Mouse (Mus musculus) hindbrain, postnatal 0 days (tissue): ENCODE measurements at regions not wholly inside any gene's neighbourhood (a gene's known extent, or its start where the extent isn't known, plus 50 kb on each side); places are given as distances from the start of the nearest gene placed in this dataset.

Source experiments
- ATAC-seq: fragments of 200-750 bp; cut with Nextera tagmentation; 2 replicates; pipeline ENCODE4 v1.8.0; 2017; ENCODE audit warnings: mild to moderate bottlenecking, moderate TSS enrichment, moderate library complexity
- DNase-seq: peaks from one replicate; pipeline ENCODE4 v3.0.0-alpha.2; 2015; ENCODE audit warnings: low spot score
- H3K27ac ChIP-seq: fragments of 300-500 bp; sonication (generic); 2 replicates; pipeline ENCODE4 v1.5.1; 2014; ENCODE audit warnings: mild to moderate bottlenecking
- H3K27me3 ChIP-seq: fragments of 300-500 bp; sonication (generic); 2 replicates; pipeline ENCODE4 v1.6.1; 2014; ENCODE audit warnings: low read length, mixed read lengths; ENCODE audit not compliant: insufficient read depth
- H3K36me3 ChIP-seq: fragments of 300-500 bp; sonication (generic); 2 replicates; pipeline ENCODE4 v1.6.1; 2014; ENCODE audit warnings: low read length, mixed read lengths; ENCODE audit not compliant: insufficient read depth
- H3K4me1 ChIP-seq: fragments of 300-500 bp; sonication (generic); 2 replicates; pipeline ENCODE4 v1.6.1; 2014; ENCODE audit warnings: antibody characterized with exemption, low read length, mixed read lengths; ENCODE audit not compliant: insufficient read depth
- H3K4me2 ChIP-seq: fragments of 300-500 bp; sonication (generic); 2 replicates; pipeline ENCODE4 v1.6.1; 2014; ENCODE audit warnings: low read depth, mild to moderate bottlenecking, low read length, moderate library complexity, mixed read lengths
- H3K4me3 ChIP-seq: fragments of 300-500 bp; sonication (generic); 2 replicates; pipeline ENCODE4 v1.5.1; 2014; ENCODE audit warnings: low read length
- H3K9ac ChIP-seq: fragments of 300-500 bp; sonication (generic); replicated peaks from 2 replicates; pipeline ENCODE4 v1.6.1; 2014; ENCODE audit warnings: mild to moderate bottlenecking, low read length, moderate library complexity, mixed read lengths
- H3K9me3 ChIP-seq: fragments of 300-500 bp; sonication (generic); 2 replicates; pipeline ENCODE4 v1.6.1; 2016; ENCODE audit warnings: low read length, mixed read lengths
- CTCF ChIP-seq: IDR thresholded peaks from 2 replicates; pipeline ENCODE4 v1.5.1; 2016; ENCODE audit warnings: antibody characterized with exemption, control low read depth, low read depth
- WGBS: fragments of 180-500 bp; shearing (Covaris S2); extraction: QIAGEN DNeasy Blood & Tissue Kit; methylation state at CpG from one replicate; pipeline ENCODE4 v1.1.7; 2014; 5-methylcytosine and 5-hydroxymethylcytosine counted together

DNA sequence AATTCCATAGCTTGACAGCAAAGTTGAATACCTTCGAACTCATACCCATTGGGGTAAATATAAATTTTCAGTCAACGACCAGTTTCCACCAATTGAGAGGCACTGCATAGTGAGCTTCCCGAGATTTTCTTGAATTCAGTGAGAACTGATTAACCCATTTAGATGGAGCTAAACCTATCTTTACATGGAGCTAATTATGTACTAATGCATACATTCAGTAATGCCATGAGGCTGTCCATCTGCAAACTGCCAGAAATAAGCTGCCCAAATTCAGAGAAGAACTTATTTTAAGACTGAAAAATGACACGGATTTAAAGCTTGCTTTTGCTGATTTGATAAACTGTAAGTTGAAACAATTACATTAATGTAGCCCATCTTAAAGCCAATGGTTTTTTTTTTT lies 208.9 kb downstream of the Anxa1 start:
- WGBS, result 85% methylated on average over 4 of the region's 4 CpGs
- Histone ChIP-seq H3K9ac (no peak overlapping the region), H3K4me3 (no peak overlapping the region), H3K4me2 (no peak overlapping the region), H3K27me3 (no peaks in the 10 kb centered on the region), H3K4me1 (no peaks in the 10 kb centered on the region), H3K9me3 (no peaks in the 10 kb centered on the region), H3K36me3 (no peaks in the 10 kb centered on the region), H3K27ac (no peak overlapping the region)
- no peak for TF ChIP-seq CTCF
- DNase-seq, result no peak
- no peak for ATAC-seq

- ATAC-seq, result no peak
- no peak for TF ChIP-seq CTCF
- WGBS, result 86% methylated on average over 1 of the region's 1 CpGs
- Histone ChIP-seq H3K4me3 (no peak overlapping the region), H3K4me2 (no peak overlapping the region), H3K4me1 (no peaks in the 10 kb centered on the region), H3K9me3 (no peaks in the 10 kb centered on the region), H3K27ac (no peak overlapping the region), H3K36me3 (no peaks in the 10 kb centered on the region), H3K9ac (no peak overlapping the region), H3K27me3 (no peaks in the 10 kb centered on the region)
- DNase-seq, result no peak
Measured at GRCm38 (mm10) chr19:20161502-20161901, 229.2 kb downstream of the Anxa1 start.

DNA sequence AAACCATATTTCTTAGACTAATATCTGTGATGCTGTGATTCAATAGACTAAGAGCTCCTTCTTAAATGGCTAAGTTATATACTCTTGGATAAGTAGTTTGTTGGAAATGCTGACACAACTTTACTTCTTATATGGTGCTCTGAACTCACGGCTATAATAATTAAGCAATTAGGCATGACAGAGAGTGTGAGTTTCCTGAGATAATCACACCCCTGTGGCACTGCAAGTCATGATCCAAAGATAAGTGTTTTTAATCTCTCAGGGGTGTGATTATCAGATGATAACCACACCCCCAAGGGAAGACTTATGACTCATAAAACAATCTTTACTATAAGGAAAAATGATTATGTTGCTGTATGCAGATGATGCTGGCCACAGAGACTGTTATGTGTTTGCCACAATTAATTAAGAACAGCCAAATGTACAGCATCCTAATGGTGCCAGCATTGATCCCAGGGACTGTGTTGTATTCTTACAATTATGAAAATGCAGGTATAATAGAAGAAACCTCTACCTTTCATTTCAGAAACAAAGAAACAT lies 234.3 kb downstream of the Anxa1 start:
- Histone ChIP-seq H3K36me3 (no peaks in the 10 kb centered on the region), H3K9me3 (no peaks in the 10 kb centered on the region), H3K4me2 (no peak overlapping the region), H3K4me3 (no peak overlapping the region), H3K27ac (no peak overlapping the region), H3K9ac (no peak overlapping the region), H3K4me1 (no peaks in the 10 kb centered on the region), H3K27me3 (no peaks in the 10 kb centered on the region)
- TF ChIP-seq CTCF, result no peak
- ATAC-seq, result no peak
- 45% methylated on average over 1 of the region's 1 CpGs for WGBS
- DNase-seq, result no peak

DNA sequence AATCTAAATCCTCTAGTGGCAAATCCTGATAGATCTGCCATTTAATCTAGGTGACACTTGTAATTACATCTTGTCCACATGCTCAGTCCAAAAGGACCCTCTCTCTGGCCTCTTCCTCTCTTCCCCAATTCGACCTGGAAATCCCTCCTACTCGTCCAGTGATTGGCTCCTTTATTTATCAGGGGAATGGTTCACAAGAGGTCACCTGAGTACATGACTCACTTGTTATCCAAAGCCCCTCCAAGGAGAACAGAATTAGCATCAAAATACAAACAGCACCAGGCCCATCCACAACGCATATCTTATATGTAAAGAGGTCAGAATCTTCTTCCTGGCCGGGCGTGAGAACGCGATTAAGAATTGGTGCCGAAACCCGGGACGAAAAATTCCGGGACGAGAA lies 251.2 kb downstream of the Anxa1 start:
- Histone ChIP-seq H3K4me2 (no peak overlapping the region), H3K9ac (no peak overlapping the region), H3K4me1 (no peaks in the 10 kb centered on the region), H3K9me3 (no peaks in the 10 kb centered on the region), H3K36me3 (no peaks in the 10 kb centered on the region), H3K27ac (no peak overlapping the region), H3K4me3 (no peak overlapping the region), H3K27me3 (no peaks in the 10 kb centered on the region)
- ATAC-seq (no peak), DNase-seq (no peak)
- TF ChIP-seq CTCF, result no peak
- WGBS, result 94% methylated on average over 12 of the region's 12 CpGs

DNA sequence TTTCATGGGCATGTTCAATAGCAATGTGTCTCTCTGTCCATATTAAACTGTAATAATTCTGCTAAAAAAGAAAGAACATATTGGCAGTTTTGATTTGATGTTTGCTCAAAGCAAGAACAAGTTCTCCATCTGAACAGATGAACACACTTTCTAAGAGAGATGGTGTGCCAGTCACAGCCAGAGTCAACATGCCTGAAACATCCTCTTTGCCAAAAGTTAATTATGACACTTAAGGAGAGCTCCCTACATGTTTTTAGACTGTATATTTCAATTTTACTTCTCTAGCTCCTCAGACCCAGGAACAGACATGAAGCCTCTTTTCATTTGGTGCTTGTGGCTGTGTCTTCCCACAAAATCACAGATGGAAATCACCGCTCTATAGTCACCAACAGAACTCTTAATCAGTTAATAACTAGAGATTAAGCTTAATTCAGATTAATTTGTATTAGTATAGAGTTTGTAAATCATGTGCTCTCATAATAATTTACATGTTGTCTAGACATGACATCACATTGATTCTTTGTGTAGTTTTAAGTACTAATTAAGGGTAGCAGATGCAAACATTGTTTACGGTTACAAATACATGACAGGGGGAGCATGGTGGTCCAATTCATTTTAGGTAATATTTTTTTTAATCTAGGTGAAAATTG lies 267.1 kb downstream of the Anxa1 start:
- no peaks in the 10 kb centered on the region for H3K27me3 ChIP-seq
- DNase-seq (no peak), ATAC-seq (no peak)
- 87% methylated on average over 2 of the region's 2 CpGs for WGBS
- no peak overlapping the region for H3K4me3 ChIP-seq
- H3K36me3 ChIP-seq, result no peaks in the 10 kb centered on the region
- H3K27ac ChIP-seq, result no peak overlapping the region
- H3K4me1 ChIP-seq, result no peaks in the 10 kb centered on the region; the same call in 1 of the 2 replicates
- TF ChIP-seq CTCF, result no peak
- H3K9ac ChIP-seq, result no peak overlapping the region
- no peaks in the 10 kb centered on the region for H3K9me3 ChIP-seq
- H3K4me2 ChIP-seq, result no peak overlapping the region

- WGBS, result 13% methylated on average over 4 of the region's 4 CpGs
- DNase-seq (peak; percentile 68), ATAC-seq (peak; percentile 87)
- H3K9me3 ChIP-seq, result no peaks in the 10 kb centered on the region
- no peak for TF ChIP-seq CTCF
- no peak overlapping the region for H3K4me3 ChIP-seq
- no peaks in the 10 kb centered on the region for H3K27me3 ChIP-seq
- no peak overlapping the region for H3K4me2 ChIP-seq
- H3K27ac ChIP-seq, result no peak overlapping the region
- no peak overlapping the region for H3K9ac ChIP-seq
- no peaks in the 10 kb centered on the region; the same call in 1 of the 2 replicates for H3K4me1 ChIP-seq
- H3K36me3 ChIP-seq, result no peaks in the 10 kb centered on the region
Measured at GRCm38 (mm10) chr19:20122475-20122874, 268.3 kb downstream of the Anxa1 start.

DNA sequence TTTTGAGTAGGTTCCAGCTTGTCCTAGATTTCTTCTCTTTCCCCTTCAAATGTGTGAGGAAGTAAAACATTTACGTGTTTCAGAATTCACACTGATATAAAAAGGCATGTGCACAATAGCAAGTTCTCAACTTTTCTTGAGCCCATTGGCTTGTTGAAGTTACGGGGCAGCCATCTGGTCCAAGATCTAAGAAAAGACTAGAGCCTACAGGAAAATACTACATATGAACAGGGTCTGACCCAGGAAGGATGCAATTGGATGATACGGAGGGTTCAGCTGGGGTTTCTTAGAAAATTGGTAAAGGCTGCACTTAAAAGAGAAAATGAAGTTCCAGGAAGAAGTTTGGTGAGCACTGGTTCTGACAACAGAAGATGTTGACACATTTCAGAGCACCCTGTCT lies 276.5 kb downstream of the Anxa1 start:
- 98% methylated on average over 3 of the region's 3 CpGs for WGBS
- DNase-seq (no peak), ATAC-seq (no peak)
- TF ChIP-seq CTCF, result no peak
- Histone ChIP-seq H3K27ac (no peak overlapping the region), H3K9me3 (no peaks in the 10 kb centered on the region), H3K4me2 (no peak overlapping the region), H3K4me3 (no peak overlapping the region), H3K4me1 (no peaks in the 10 kb centered on the region), H3K9ac (no peak overlapping the region), H3K36me3 (no peaks in the 10 kb centered on the region), H3K27me3 (no peaks in the 10 kb centered on the region)
